Mouse (Mus musculus): ENCODE data around the gene Vps35l. TPM values are rescaled to one million over a fixed set of nuclear protein-coding genes. Genes with fewer than 3 reads are reported as not detected.

Gene Vps35l
- polyA plus RNA-seq, 1 experiment from 2014 or later: 68.3 TPM

GRCm38 (mm10) chr7:118790292-118790691 is 50.3 kb downstream of the Vps35l start:
- H3K9ac ChIP-seq (replicated peaks; ENCODE audit: low read depth, low read length): no peak overlapping the region
- H3K27ac ChIP-seq (ENCODE audit: low read length): no peak overlapping the region
- peaks cover 11% of the 10 kb centered on the region; the same call in 1 of the 2 replicates for H3K36me3 ChIP-seq (ENCODE audit: control insufficient read depth, insufficient read depth, low read length)
- H3K9me3 ChIP-seq (ENCODE audit: control insufficient read depth, low read depth, low read length): no peaks in the 10 kb centered on the region
- H3K4me2 ChIP-seq (replicated peaks; ENCODE audit: low read depth, low read length): no peak overlapping the region
- H3K4me3 ChIP-seq (ENCODE audit: low read depth, low read length): no peak overlapping the region
- no peaks in the 10 kb centered on the region for H3K27me3 ChIP-seq (ENCODE audit: control insufficient read depth, insufficient read depth, low read length)
- H3K4me1 ChIP-seq (ENCODE audit: control insufficient read depth, insufficient read depth, low read length): no peaks in the 10 kb centered on the region
- WGBS: 84% methylated on average over 5 of the region's 5 CpGs
- ATAC-seq (ENCODE audit: insufficient number of reproducible peaks, insufficient read depth, low FRiP score, low read depth): no peak

GRCm38 (mm10) chr7:118793899-118794298 is 53.9 kb downstream of the Vps35l start:
- Histone ChIP-seq H3K4me2 (replicated peaks; ENCODE audit: low read depth, low read length) (no peak overlapping the region), H3K9ac (replicated peaks; ENCODE audit: low read depth, low read length) (no peak overlapping the region), H3K36me3 (ENCODE audit: control insufficient read depth, insufficient read depth, low read length) (peaks cover 18% of the 10 kb centered on the region; the same call in 1 of the 2 replicates), H3K4me1 (ENCODE audit: control insufficient read depth, insufficient read depth, low read length) (no peaks in the 10 kb centered on the region), H3K4me3 (ENCODE audit: low read depth, low read length) (no peak overlapping the region), H3K27me3 (ENCODE audit: control insufficient read depth, insufficient read depth, low read length) (no peaks in the 10 kb centered on the region), H3K27ac (ENCODE audit: low read length) (no peak overlapping the region), H3K9me3 (ENCODE audit: control insufficient read depth, low read depth, low read length) (no peaks in the 10 kb centered on the region)
- 90% methylated on average over 8 of the region's 8 CpGs for WGBS
- ATAC-seq (ENCODE audit: insufficient number of reproducible peaks, insufficient read depth, low FRiP score, low read depth): no peak

DNA sequence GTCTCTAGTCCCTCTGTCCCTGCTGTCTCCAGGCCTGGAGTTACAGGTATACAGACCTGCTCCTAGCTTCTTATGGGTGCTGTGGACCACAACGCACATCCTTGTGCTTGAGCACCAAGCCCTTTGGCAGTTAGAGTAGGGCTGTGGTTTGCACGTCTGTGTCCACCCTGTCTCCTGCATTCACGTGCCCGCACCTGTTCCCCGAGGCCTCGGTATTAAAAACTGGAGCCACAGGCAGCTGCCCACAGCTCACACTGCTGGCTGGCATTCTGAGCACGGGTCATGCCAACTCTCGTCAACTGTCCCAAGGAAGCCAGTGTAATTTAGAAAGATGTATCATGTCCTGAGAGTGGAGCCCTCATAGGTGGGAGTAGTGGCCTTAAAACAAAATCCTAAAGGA is 55.8 kb downstream of the Vps35l start:
- no peak overlapping the region for H3K27ac ChIP-seq (ENCODE audit: low read length)
- H3K4me3 ChIP-seq (ENCODE audit: low read depth, low read length): no peak overlapping the region
- no peaks in the 10 kb centered on the region for H3K27me3 ChIP-seq (ENCODE audit: control insufficient read depth, insufficient read depth, low read length)
- no peaks in the 10 kb centered on the region for H3K4me1 ChIP-seq (ENCODE audit: control insufficient read depth, insufficient read depth, low read length)
- WGBS: 90% methylated on average over 8 of the region's 8 CpGs
- H3K9ac ChIP-seq (replicated peaks; ENCODE audit: low read depth, low read length): no peak overlapping the region
- H3K9me3 ChIP-seq (ENCODE audit: control insufficient read depth, low read depth, low read length): no peaks in the 10 kb centered on the region
- ATAC-seq (ENCODE audit: insufficient number of reproducible peaks, insufficient read depth, low FRiP score, low read depth): no peak
- H3K4me2 ChIP-seq (replicated peaks; ENCODE audit: low read depth, low read length): no peak overlapping the region
- peaks cover 24% of the 10 kb centered on the region for H3K36me3 ChIP-seq (ENCODE audit: control insufficient read depth, insufficient read depth, low read length)

GRCm38 (mm10) chr7:118796838-118797237 is 56.8 kb downstream of the Vps35l start:
- H3K9me3 ChIP-seq (ENCODE audit: control insufficient read depth, low read depth, low read length): no peaks in the 10 kb centered on the region
- no peak overlapping the region for H3K9ac ChIP-seq (replicated peaks; ENCODE audit: low read depth, low read length)
- H3K4me1 ChIP-seq (ENCODE audit: control insufficient read depth, insufficient read depth, low read length): no peaks in the 10 kb centered on the region
- 94% methylated on average over 9 of the region's 9 CpGs for WGBS
- no peak for ATAC-seq (ENCODE audit: insufficient number of reproducible peaks, insufficient read depth, low FRiP score, low read depth)
- no peaks in the 10 kb centered on the region for H3K27me3 ChIP-seq (ENCODE audit: control insufficient read depth, insufficient read depth, low read length)
- H3K4me2 ChIP-seq (replicated peaks; ENCODE audit: low read depth, low read length): no peak overlapping the region
- no peak overlapping the region for H3K27ac ChIP-seq (ENCODE audit: low read length)
- no peak overlapping the region for H3K4me3 ChIP-seq (ENCODE audit: low read depth, low read length)
- H3K36me3 ChIP-seq (ENCODE audit: control insufficient read depth, insufficient read depth, low read length): peaks cover 21% of the 10 kb centered on the region

GRCm38 (mm10) chr7:118797600-118797999 is 57.6 kb downstream of the Vps35l start:
- Histone ChIP-seq H3K27ac (ENCODE audit: low read length) (no peak overlapping the region), H3K27me3 (ENCODE audit: control insufficient read depth, insufficient read depth, low read length) (no peaks in the 10 kb centered on the region), H3K4me1 (ENCODE audit: control insufficient read depth, insufficient read depth, low read length) (no peaks in the 10 kb centered on the region), H3K9me3 (ENCODE audit: control insufficient read depth, low read depth, low read length) (no peaks in the 10 kb centered on the region), H3K9ac (replicated peaks; ENCODE audit: low read depth, low read length) (no peak overlapping the region), H3K4me3 (ENCODE audit: low read depth, low read length) (no peak overlapping the region), H3K4me2 (replicated peaks; ENCODE audit: low read depth, low read length) (no peak overlapping the region), H3K36me3 (ENCODE audit: control insufficient read depth, insufficient read depth, low read length) (peaks cover 24% of the 10 kb centered on the region)
- WGBS: 85% methylated on average over 7 of the region's 7 CpGs
- no peak for ATAC-seq (ENCODE audit: insufficient number of reproducible peaks, insufficient read depth, low FRiP score, low read depth)

GRCm38 (mm10) chr7:118798105-118798570 is 58.1 kb downstream of the Vps35l start:
- Histone ChIP-seq H3K4me3 (ENCODE audit: low read depth, low read length) (no peak overlapping the region), H3K9ac (replicated peaks; ENCODE audit: low read depth, low read length) (no peak overlapping the region), H3K27me3 (ENCODE audit: control insufficient read depth, insufficient read depth, low read length) (no peaks in the 10 kb centered on the region), H3K4me1 (ENCODE audit: control insufficient read depth, insufficient read depth, low read length) (no peaks in the 10 kb centered on the region), H3K27ac (ENCODE audit: low read length) (no peak overlapping the region), H3K36me3 (ENCODE audit: control insufficient read depth, insufficient read depth, low read length) (peaks cover 24% of the 10 kb centered on the region), H3K9me3 (ENCODE audit: control insufficient read depth, low read depth, low read length) (no peaks in the 10 kb centered on the region), H3K4me2 (replicated peaks; ENCODE audit: low read depth, low read length) (no peak overlapping the region)
- WGBS: 88% methylated on average over 6 of the region's 6 CpGs
- no peak for ATAC-seq (ENCODE audit: insufficient number of reproducible peaks, insufficient read depth, low FRiP score, low read depth)

DNA sequence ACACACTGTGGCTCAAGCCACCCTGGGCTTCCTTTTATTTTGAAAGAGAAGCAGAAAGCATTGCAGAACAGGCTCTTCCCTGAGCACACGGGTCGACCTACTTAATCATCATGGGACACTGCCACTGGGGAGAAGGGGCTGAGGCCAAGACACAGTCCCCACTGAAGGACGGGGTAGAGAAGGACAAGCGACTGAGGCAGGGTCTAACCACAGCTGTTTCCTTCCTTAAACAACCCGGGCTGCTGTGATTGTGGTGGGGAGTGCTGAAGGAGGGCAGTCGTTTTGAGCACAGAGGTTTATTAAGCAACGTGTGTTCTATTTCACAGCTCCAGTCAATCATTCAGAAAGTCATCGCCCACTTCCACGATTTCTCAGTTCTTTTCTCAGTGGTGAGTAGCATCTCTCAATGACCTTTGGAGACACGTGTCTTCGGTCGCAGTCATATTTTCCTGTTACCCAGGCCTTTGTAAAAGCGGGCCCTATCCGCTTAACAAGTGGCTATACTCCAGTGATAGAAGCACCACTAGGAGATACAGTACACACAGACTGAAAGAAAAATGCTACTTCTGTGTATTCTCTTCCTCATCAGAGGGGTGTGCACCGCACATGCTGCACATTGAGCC is 60.2 kb downstream of the Vps35l start:
- H3K9me3 ChIP-seq (ENCODE audit: control insufficient read depth, low read depth, low read length): no peaks in the 10 kb centered on the region
- ATAC-seq (ENCODE audit: insufficient number of reproducible peaks, insufficient read depth, low FRiP score, low read depth): no peak
- no peaks in the 10 kb centered on the region for H3K27me3 ChIP-seq (ENCODE audit: control insufficient read depth, insufficient read depth, low read length)
- WGBS: 87% methylated on average over 15 of the region's 15 CpGs
- peaks cover 24% of the 10 kb centered on the region for H3K36me3 ChIP-seq (ENCODE audit: control insufficient read depth, insufficient read depth, low read length)
- H3K4me1 ChIP-seq (ENCODE audit: control insufficient read depth, insufficient read depth, low read length): no peaks in the 10 kb centered on the region
- H3K27ac ChIP-seq (ENCODE audit: low read length): no peak overlapping the region
- H3K4me2 ChIP-seq (replicated peaks; ENCODE audit: low read depth, low read length): no peak overlapping the region
- no peak overlapping the region for H3K9ac ChIP-seq (replicated peaks; ENCODE audit: low read depth, low read length)
- no peak overlapping the region for H3K4me3 ChIP-seq (ENCODE audit: low read depth, low read length)

- Histone ChIP-seq H3K36me3 (ENCODE audit: control insufficient read depth, insufficient read depth, low read length) (peaks cover 19% of the 10 kb centered on the region), H3K9me3 (ENCODE audit: control insufficient read depth, low read depth, low read length) (no peaks in the 10 kb centered on the region), H3K9ac (replicated peaks; ENCODE audit: low read depth, low read length) (no peak overlapping the region), H3K4me1 (ENCODE audit: control insufficient read depth, insufficient read depth, low read length) (0 out of 2 replicates have a peak, but pooled peaks cover 3% of the 10 kb centered on the region), H3K27ac (ENCODE audit: low read length) (no peak overlapping the region), H3K4me3 (ENCODE audit: low read depth, low read length) (no peak overlapping the region), H3K4me2 (replicated peaks; ENCODE audit: low read depth, low read length) (no peak overlapping the region), H3K27me3 (ENCODE audit: control insufficient read depth, insufficient read depth, low read length) (no peaks in the 10 kb centered on the region)
- ATAC-seq (ENCODE audit: insufficient number of reproducible peaks, insufficient read depth, low FRiP score, low read depth): no peak
- WGBS: 83% methylated on average over 3 of the region's 3 CpGs
These were observed 61.8 kb downstream of the Vps35l start for GRCm38 (mm10) chr7:118801791-118802190.

DNA sequence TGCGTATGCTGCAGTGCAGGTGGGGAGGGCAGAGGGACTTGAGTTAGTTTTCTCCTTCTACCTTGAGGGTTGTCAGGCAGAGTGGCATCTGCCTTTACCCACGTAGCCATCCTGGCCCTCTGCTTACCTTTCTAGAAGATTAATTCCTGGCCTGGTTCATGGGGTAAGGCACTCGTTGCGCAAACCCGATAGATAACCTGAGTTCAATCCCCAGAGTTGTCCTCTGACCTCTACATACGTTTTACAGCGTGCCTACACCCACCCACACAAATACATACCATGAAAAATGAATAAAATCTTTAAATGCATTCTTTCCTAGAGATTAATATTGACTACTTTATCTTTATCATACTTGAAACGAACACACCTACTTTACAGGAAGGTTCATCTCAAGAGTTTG is 63.4 kb downstream of the Vps35l start:
- H3K9ac ChIP-seq (replicated peaks; ENCODE audit: low read depth, low read length): no peak overlapping the region
- H3K4me3 ChIP-seq (ENCODE audit: low read depth, low read length): no peak overlapping the region
- H3K4me1 ChIP-seq (ENCODE audit: control insufficient read depth, insufficient read depth, low read length): 0 out of 2 replicates have a peak, but pooled peaks cover 8% of the 10 kb centered on the region
- no peak overlapping the region for H3K27ac ChIP-seq (ENCODE audit: low read length)
- ATAC-seq (ENCODE audit: insufficient number of reproducible peaks, insufficient read depth, low FRiP score, low read depth): no peak
- H3K9me3 ChIP-seq (ENCODE audit: control insufficient read depth, low read depth, low read length): no peaks in the 10 kb centered on the region
- 87% methylated on average over 8 of the region's 8 CpGs for WGBS
- H3K36me3 ChIP-seq (ENCODE audit: control insufficient read depth, insufficient read depth, low read length): peaks cover 17% of the 10 kb centered on the region
- H3K27me3 ChIP-seq (ENCODE audit: control insufficient read depth, insufficient read depth, low read length): no peaks in the 10 kb centered on the region
- no peak overlapping the region for H3K4me2 ChIP-seq (replicated peaks; ENCODE audit: low read depth, low read length)
